Mouse (Mus musculus): ENCODE results near the gene Csad.

GRCm38 (mm10) chr15:102179924-102180323, 24.6 kb downstream of the Csad start:
- TF ChIP-seq POLR2A (IDR thresholded peaks at IDR 0.05; ENCODE audit: low read depth, low read length) = no peak
- TF ChIP-seq CTCF (IDR thresholded peaks at IDR 0.05; ENCODE audit: extremely low read depth, insufficient read depth, insufficient read length, insufficient replicate concordance) = no peak

All from spleen, adult 2 months (tissue).